Mouse (Mus musculus) adrenal gland, adult 18-20 months (tissue): ENCODE data around the gene Majin. TPM values are rescaled to one million over a fixed set of nuclear protein-coding genes. Genes with fewer than 3 reads are reported as not detected.
A peak's percentile ranks its signal among the peaks of the same experiment; 100 is the strongest.

Source experiments
- DNase-seq, 2 experiments: peaks; one replicate each; pipeline ENCODE4 v3.0.0; 2021 to 2022; ENCODE audit warnings: low spot score in 2 of 2
- total RNA-seq, 2 experiments: library from RNA; stranded (reverse); gene quantifications; 1 replicate in 1 of 2; 2 replicates in 1 of 2; pipeline ENCODE4 v1.2.3; 2021

Majin gene
- total RNA-seq, 2 experiments from 2014 or later, result 0.99 to 1.3 TPM

GRCm38 (mm10) chr19:6226763-6227162 lies 42.6 kb downstream of the Majin start:
- no peak for DNase-seq

- no peak for DNase-seq
Measured at GRCm38 (mm10) chr19:6227864-6228263, 43.7 kb downstream of the Majin start.

- peak in 1 of 2 experiments; percentile 54 for DNase-seq
Measured at GRCm38 (mm10) chr19:6230411-6230810, 46.2 kb downstream of the Majin start.

- DNase-seq, result no peak
Measured at GRCm38 (mm10) chr19:6231036-6231435, 46.8 kb downstream of the Majin start.

- no peak for DNase-seq
Measured at GRCm38 (mm10) chr19:6233647-6234046, 49.5 kb downstream of the Majin start.

DNA sequence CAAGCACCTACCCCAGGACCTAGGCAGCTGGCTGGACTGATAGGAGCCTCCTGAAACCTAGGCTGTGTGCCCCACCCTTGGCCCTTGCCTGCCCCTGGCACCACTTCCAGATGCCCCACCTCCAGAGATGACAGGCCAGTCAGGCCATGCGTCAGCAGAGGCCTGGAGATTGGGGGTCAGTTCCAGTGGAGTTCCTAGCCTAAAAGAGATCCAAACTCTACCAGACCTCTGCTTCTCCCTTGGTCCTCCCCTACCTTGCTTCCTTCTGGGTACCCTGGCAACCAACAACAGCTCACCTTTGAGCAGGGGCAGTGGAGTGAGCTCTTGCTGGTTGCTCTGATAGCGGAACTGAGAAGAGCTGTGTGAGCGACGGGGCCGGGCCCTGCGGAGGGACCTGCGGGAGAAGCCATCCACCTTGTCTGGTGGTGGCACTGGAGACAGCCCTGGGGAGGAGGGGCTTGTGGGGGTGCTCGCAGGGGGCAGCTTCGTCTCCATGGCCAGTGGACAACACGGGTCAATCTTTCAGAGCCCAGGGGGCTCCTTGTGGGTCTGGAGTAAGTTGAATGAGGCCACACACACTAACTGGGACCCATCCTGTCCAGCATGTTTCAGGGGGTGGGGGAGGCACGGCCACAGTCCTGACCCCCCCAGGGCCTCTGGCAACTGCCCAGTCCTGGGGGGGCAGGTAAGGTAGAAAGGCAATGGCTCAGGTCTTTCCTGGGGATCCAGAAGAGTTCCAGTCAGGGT lies 50.3 kb downstream of the Majin start:
- peak in 1 of 2 experiments; percentile 39 for DNase-seq

- peak; percentile 93 to 94 for DNase-seq
Measured at GRCm38 (mm10) chr19:6235084-6236052, 51.2 kb downstream of the Majin start, which contains the start of gene Ppp2r5b. Ppp2r5b (minus strand) TSS chr19:6235872.

GRCm38 (mm10) chr19:6236053-6236441 lies 51.9 kb downstream of the Majin start:
- DNase-seq, result peak; percentile 80 to 81

DNA sequence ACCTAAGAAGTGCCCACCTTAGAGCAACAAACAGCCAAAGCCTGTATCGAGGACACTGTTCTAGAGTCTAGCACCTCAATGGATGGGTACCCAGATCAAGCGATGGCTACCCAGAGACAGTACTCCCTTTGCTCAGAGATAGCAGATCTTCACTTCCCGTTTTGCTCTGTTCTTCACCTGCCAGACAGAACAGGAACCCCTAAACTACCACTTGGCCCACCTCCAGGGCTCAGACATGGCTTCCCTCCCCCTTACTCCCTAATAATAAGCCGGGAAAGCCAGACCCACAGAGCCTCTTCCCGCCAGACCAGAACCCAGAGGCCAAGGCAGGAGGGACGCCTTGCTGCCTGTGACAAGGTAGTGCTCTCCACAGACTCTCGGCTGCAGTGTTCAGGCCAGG lies 52.7 kb downstream of the Majin start:
- no peak for DNase-seq

- DNase-seq, result no peak
Measured at GRCm38 (mm10) chr19:6238740-6239139, 54.6 kb downstream of the Majin start.

- DNase-seq, result no peak
Measured at GRCm38 (mm10) chr19:6240136-6240535, 55.9 kb downstream of the Majin start.

DNA sequence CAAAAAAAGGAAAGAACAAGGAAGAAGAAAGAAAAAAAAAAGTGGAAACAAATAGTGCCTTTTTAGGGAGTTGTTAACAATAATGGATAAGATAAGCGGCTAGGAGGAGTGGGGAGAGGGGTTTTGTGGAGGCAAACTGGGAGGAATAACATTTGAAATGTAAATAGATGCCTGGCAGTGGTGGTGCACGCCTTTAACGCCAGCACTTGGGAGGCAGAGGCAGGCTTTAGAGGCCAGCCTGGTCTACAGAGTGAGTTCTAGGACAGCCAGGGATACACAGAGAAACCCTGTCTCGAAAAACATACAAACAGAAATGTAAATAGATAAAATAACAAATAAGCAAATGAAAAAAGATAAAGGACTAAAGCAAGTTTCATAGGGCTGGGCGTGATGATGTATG lies 56.5 kb downstream of the Majin start:
- DNase-seq, result no peak

DNA sequence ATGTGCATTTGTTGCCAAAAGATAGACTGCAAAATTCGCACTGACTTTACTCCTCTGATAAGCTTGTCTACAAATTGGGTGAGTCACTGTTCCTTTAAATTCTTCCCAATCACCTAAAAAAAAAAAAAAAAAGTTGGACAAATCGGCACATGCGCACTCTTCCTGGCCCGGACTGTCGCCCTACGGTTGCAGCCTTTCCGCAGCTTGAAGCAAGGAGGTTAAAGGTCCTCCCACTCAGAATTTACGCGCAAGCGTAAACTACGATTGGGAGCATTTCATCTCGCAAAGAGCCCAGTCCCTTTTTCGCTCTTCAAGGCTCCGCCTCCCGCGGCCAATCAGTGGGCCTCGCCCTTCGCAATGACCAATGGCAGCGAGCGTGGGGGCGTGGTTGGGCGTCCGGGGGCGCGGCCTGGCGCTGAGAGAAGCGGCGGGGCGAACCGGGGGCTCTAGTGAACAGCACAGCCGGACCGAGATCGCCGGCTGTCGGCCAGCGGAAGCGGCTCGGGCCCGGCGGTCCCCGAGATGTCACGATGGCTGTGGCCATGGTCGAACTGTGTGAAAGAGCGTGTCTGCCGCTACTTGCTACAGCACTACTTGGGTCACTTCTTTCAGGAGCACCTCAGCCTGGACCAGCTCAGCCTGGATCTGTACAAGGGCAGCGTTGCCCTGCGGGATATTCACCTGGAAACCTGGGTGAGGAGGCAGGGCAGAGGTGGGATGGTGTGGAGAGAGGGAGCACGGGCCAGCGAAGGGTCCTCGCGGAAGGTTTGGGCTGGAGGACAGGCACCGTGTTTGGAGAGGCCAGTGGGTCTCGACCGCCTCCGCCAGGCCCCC lies 57.3 kb downstream of the Majin start, which contains the start of gene Atg2a:
Gene Atg2a, plus strand, starts transcription at position 395 of the 834 bp plus-strand sequence.
- peak; percentile 95 to 96 for DNase-seq

- DNase-seq, result no peak
Measured at GRCm38 (mm10) chr19:6242281-6242680, 58.1 kb downstream of the Majin start.

- no peak for DNase-seq
Measured at GRCm38 (mm10) chr19:6243226-6243625, 59.0 kb downstream of the Majin start.

- no peak for DNase-seq
Measured at GRCm38 (mm10) chr19:6245806-6246205, 61.6 kb downstream of the Majin start.

DNA sequence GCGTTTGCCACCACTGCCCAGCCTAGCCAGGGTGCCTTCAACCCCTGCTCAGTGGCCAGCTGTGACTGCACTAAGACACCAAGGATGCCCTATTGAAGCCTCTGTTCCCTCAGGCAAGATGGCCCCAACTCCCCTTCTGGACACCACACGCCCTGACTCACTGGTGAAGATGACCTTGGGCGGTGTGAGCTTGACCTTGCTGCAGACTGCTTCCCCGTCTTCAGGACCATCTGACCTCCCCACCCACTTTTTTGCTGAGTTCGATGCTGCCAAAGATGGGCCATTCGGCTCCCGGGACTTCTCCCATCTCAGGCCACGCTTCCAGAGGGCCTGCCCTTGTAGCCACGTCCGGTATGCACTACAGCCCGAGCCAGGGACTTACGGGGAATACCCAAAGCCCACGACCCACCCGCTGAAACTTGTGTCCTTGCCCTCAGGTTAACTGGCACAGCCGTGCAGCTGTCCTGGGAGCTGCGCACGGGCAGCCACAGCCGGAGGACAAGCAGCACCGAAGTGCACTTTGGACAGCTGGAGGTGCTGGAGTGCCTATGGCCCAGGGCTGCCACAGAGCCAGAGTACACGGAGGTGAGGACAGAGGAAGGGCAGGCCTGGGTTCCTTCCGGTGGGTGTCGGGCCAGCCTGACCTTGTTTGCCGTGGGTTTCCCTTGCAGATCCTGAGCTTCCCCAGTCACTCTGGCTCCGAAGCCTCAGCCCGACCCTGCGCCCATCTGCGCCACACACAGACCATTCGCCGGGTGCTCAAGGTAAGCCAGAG lies 63.5 kb downstream of the Majin start:
- no peak for DNase-seq

GRCm38 (mm10) chr19:6253021-6253420 lies 68.8 kb downstream of the Majin start:
- no peak for DNase-seq

GRCm38 (mm10) chr19:6260428-6260827 lies 76.2 kb downstream of the Majin start:
- DNase-seq, result no peak

GRCm38 (mm10) chr19:6260946-6261345 lies 76.8 kb downstream of the Majin start:
- no peak for DNase-seq
